Mouse (Mus musculus) bone marrow macrophage, adult 2 months (primary cell): ENCODE measurements around the gene Ryk. TPM values are rescaled to one million over a fixed set of nuclear protein-coding genes. Genes with fewer than 3 reads are reported as not detected.
"Not testable (repeated sequence)": the region's sequence is repeated elsewhere in the genome, so short reads cannot be mapped to it uniquely, and the experiment has no call there.

Experiments
- H3K27ac ChIP-seq: 2 replicates; pipeline ENCODE4 v1.5.1; 2012; ENCODE audit warnings: low read depth, low read length; ENCODE audit not compliant: insufficient read depth
- H3K4me1 ChIP-seq: 2 replicates; pipeline ENCODE4 v1.6.1; 2012; ENCODE audit warnings: low read length; ENCODE audit not compliant: control insufficient read depth, insufficient read depth
- H3K4me3 ChIP-seq: 2 replicates; pipeline ENCODE4 v1.5.1; 2012; ENCODE audit warnings: mild to moderate bottlenecking, low read length, moderate library complexity; ENCODE audit not compliant: insufficient read depth
- CTCF ChIP-seq: IDR thresholded peaks from 2 replicates; pipeline ENCODE4 v1.5.1; 2012; ENCODE audit warnings: low read depth, mild to moderate bottlenecking, low read length, moderate library complexity
- POLR2A ChIP-seq: IDR thresholded peaks from 2 replicates; pipeline ENCODE4 v1.6.1; 2012; ENCODE audit warnings: mild to moderate bottlenecking, low read depth, low read length, borderline replicate concordance
- polyA plus RNA-seq: library from polyadenylated mRNA; stranded (reverse); fragments of >200 nt; gene quantifications from 2 replicates; pipeline ENCODE4 v1.2.4, GENCODE M21; 2012; ENCODE audit not compliant: missing spikeins, insufficient read depth, insufficient read length

Gene Ryk
- polyA plus RNA-seq, 1 experiment = 1.2 TPM

DNA sequence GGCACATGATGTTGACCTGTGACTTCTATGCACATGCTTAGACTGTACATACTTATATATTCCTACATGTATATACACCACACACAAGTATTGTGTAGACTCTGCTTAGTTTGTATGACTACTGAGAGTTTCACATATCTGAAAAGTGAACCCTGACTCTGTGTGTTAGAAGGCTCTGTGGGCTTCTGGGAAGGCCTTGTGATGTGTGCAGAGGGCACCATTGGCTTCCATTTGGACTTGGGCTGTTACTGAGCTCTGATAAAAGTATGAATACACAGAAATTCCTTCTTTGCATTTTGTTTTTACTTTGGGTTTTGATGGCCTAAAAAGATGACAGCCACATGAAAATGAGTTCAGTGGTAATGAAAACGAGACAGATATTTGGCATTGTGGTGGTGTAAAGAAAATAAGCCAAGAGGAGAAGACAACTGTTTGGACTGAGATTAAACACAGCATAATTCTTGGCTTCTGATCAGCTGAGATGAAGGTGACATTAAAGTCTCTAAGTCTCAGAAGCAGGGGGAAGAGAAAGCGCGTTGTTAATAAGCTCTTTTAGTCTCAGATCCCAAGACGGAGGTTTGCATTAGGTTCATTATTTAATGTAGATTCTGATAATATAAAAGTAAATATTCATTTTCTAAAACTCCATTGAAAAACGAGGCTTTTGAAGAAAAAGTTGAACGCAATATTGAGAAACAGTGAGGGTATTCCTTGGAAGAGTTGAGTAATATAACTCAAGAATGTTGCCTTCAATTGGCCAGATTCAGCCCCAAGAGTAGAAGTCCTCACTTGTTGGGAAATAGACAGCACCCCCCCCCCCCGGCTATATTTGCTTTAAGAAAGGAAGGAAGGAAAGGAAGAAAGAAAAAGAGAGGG is 58.0 kb downstream of the Ryk start:
- TF ChIP-seq CTCF = no peak
- TF ChIP-seq POLR2A = no peak

DNA sequence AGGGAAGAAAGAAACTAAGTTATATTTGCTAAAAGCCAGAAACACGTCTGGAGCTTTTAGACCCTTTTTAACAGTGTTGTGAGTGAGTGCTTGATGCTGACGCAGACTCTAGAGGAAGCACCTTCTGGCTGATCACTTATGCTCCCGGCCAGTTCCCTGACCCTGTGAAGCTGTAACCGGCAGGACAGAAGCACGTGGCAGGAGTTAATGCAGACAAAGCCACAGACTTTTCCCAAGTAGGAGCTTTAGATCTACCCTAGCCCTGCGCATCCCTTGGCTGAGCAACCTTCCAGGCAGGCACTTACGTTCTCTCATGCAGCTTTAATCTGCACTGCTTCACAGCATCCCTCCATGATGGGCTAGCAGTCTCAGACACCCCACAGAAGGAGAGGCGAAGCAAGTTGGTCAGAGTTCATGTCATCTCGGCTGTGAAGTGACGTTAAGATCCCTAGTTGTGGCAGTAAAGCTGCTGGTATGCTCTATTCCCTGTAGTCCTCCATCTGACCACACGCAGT is 58.7 kb downstream of the Ryk start:
- no peak overlapping the region for H3K4me3 ChIP-seq
- H3K27ac ChIP-seq = no peak overlapping the region
- no peaks in the 10 kb centered on the region for H3K4me1 ChIP-seq
- no peak for TF ChIP-seq POLR2A
- TF ChIP-seq CTCF = no peak

More for the DNA sequence above, 58.0 kb downstream of the Ryk start:
- no peak overlapping the region for H3K4me3 ChIP-seq
- H3K27ac ChIP-seq = no peak overlapping the region
- H3K4me1 ChIP-seq = no peaks in the 10 kb centered on the region

- Histone ChIP-seq H3K4me3 (no peak overlapping the region), H3K27ac (no peak overlapping the region), H3K4me1 (peaks cover 2% of the 10 kb centered on the region; the same call in 1 of the 2 replicates)
- TF ChIP-seq POLR2A (no peak), CTCF (no peak)
Observed at GRCm38 (mm10) chr9:102899916-102900315, 65.2 kb downstream of the Ryk start.

DNA sequence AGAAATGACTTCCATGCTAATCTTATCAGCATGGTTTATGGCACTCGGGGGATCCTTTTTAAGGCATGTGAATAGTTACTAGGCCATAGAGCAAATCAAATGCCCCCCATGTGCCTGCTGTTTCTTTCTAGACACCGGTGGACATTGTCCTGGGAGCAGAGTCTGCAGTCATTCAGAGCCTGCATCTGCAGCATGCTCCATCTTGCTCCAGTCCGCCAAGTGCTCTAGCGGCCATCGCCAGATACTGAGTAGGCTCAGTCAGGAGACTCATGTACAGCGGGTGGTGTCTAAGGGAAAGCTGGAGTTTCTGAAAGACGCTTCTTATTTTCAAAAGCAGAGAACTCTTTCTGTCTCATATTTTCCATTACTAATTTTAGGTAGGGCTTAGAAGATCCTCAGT is 67.6 kb downstream of the Ryk start:
- no peak for TF ChIP-seq CTCF
- no peak for TF ChIP-seq POLR2A
- H3K4me1 ChIP-seq = peaks cover 2% of the 10 kb centered on the region; the same call in 1 of the 2 replicates
- no peak overlapping the region for H3K4me3 ChIP-seq
- H3K27ac ChIP-seq = no peak overlapping the region

GRCm38 (mm10) chr9:102904952-102905351 is 70.2 kb downstream of the Ryk start:
- Histone ChIP-seq H3K4me3 (no peak overlapping the region), H3K27ac (no peak overlapping the region), H3K4me1 (peaks cover 2% of the 10 kb centered on the region; the same call in 1 of the 2 replicates)
- no peak for TF ChIP-seq CTCF
- TF ChIP-seq POLR2A = no peak

DNA sequence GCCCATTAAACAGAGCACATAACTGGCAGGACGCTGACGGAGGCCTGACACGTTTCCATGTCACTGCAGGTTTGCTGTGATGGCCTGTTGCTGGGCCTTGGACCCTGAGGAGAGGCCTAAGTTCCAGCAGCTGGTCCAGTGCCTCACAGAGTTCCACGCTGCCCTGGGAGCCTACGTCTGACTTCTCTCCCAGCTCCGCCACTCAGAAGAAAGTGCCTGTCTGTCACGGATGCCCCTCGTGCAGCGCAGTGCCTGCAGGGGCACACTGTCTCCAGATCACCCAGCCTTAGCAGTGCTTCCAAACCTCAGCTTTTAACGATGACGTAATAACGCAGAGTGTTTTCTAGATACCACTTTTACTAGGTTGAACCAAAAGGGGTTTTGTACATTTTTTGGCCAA is 72.1 kb downstream of the Ryk start:
- H3K4me1 ChIP-seq = peaks cover 2% of the 10 kb centered on the region; the same call in 1 of the 2 replicates
- no peak for TF ChIP-seq POLR2A
- H3K4me3 ChIP-seq = no peak overlapping the region
- no peak overlapping the region for H3K27ac ChIP-seq

DNA sequence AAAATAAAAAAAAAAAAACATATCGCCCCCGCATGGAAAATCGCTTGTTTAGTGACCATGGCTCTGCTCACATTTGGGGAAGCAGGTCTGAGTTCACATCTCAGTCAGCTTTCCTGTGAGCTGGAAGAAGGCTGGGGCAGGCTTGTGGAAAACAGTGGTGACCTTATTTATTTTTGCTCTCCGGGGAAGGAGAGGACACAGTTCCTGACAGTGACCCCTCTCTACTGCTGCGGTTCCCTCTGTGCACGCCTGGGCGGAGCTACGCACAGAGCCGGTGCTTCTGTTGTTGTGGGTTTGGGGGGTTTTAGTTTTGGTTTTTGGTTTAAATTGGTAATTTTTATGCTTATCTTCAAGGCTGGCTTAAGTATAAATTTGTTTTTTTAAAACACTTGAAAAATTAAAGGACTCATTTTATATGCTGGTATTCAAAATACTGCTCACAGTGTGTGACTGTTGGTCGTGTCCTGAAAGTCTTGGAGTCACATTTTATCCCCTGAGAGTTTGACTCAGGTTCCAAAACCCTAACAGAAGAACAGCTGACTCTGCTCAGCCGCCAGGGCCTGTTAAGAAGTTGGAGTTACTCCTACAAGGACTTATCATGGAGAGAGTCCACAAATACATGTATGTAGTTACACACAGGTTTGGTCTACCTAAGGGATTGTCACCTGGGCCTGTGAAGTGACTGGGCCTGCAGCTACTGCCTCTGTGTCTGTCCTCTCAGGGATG is 73.0 kb downstream of the Ryk start:
- Histone ChIP-seq H3K4me1 (peaks cover 6% of the 10 kb centered on the region), H3K27ac (no peak overlapping the region), H3K4me3 (no peak overlapping the region)
- TF ChIP-seq POLR2A (no peak), CTCF (no peak)

- H3K4me1 ChIP-seq = peaks cover 16% of the 10 kb centered on the region
- H3K27ac ChIP-seq = no peak overlapping the region
- H3K4me3 ChIP-seq = no peak overlapping the region
- TF ChIP-seq POLR2A (no peak), CTCF (no peak)
Observed at GRCm38 (mm10) chr9:102911526-102911925, 76.8 kb downstream of the Ryk start.

DNA sequence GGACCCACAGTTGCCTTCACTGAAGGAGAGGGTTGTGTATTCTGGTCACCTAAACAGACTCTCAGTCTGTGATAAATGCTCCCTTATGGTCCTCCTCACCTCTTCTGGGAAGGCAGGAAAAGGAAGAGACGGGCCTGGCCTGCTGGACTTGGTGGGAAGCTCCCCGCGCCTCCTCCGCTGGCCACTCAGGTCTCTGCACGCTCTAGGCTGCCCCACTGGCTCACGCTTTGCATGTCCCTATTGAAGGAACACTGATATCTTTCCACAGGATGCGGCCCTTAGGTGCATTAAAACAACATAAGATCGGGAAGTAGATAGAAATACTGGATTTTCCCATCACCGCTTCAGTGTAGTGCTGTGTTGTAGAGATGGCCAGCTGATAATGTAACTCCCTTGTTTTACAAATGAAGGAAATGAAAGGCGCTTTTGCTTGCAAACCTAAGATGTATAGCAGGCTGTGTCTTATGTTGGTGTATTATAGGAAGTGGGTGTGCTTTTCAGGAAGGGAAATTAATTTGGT is 77.9 kb downstream of the Ryk start:
- Histone ChIP-seq H3K4me3 (no peak overlapping the region), H3K4me1 (peaks cover 16% of the 10 kb centered on the region), H3K27ac (no peak overlapping the region)
- TF ChIP-seq CTCF = no peak
- no peak for TF ChIP-seq POLR2A

DNA sequence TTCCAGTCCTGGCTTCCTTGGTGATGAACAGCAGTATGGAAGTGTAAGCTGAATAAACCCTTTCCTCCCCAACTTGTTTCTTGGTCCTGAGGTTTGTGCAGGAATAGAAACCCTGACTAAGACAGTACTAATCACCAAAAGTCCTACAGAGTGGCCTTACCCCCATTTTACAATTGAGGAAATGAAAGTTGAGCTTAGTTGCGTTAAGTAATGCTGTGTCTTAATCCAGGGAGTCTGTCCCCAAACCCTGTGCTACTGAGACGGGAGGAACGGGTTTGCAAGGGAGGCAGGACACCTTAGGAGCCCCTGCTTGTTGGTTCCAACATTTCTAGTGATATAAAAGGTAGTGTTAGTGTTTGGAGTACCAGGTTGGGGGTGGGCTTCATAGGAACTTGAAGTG is 78.9 kb downstream of the Ryk start:
- H3K4me1 ChIP-seq = peaks cover 16% of the 10 kb centered on the region
- H3K27ac ChIP-seq, H3K4me3 ChIP-seq: not testable (repeated sequence)
